Mouse (Mus musculus) hindbrain, embryonic 14.5 days (tissue): ENCODE measurements at regions not wholly inside any gene's neighbourhood (a gene's known extent, or its start where the extent isn't known, plus 50 kb on each side); places are given as distances from the start of the nearest gene placed in this dataset.
A peak's percentile ranks its signal among the peaks of the same experiment; 100 is the strongest.

Experiments
- ATAC-seq: fragments of 200-750 bp; cut with Nextera tagmentation; 2 replicates; pipeline ENCODE4 v1.8.0; 2017; ENCODE audit warnings: moderate number of reproducible peaks, mild to moderate bottlenecking, moderate TSS enrichment, moderate library complexity; ENCODE audit not compliant: low FRiP score
- DNase-seq: peaks from one replicate; pipeline ENCODE4 v3.0.0-alpha.2; 2015; ENCODE audit warnings: low spot score
- H3K27ac ChIP-seq: fragments of 300-500 bp; sonication (generic); 2 replicates; pipeline ENCODE4 v1.5.1; 2014; ENCODE audit warnings: mild to moderate bottlenecking, moderate library complexity
- H3K27me3 ChIP-seq: fragments of 300-500 bp; sonication (generic); 2 replicates; pipeline ENCODE4 v1.6.1; 2014; ENCODE audit warnings: mild to moderate bottlenecking, low read length, mixed read lengths; ENCODE audit not compliant: control insufficient read depth, insufficient read depth
- H3K36me3 ChIP-seq: fragments of 300-500 bp; sonication (generic); replicated peaks from 2 replicates; pipeline ENCODE4 v1.6.1; 2014; ENCODE audit not compliant: control insufficient read depth, insufficient read depth
- H3K4me1 ChIP-seq: fragments of 300-500 bp; sonication (generic); replicated peaks from 2 replicates; pipeline ENCODE4 v1.6.1; 2014; ENCODE audit warnings: antibody characterized with exemption, low read length, mixed read lengths; ENCODE audit not compliant: control insufficient read depth, insufficient read depth
- H3K4me2 ChIP-seq: fragments of 300-500 bp; sonication (generic); replicated peaks from 2 replicates; pipeline ENCODE4 v1.6.1; 2014; ENCODE audit warnings: mild to moderate bottlenecking, moderate library complexity
- H3K4me3 ChIP-seq: fragments of 300-500 bp; sonication (generic); replicated peaks from 2 replicates; pipeline ENCODE4 v1.5.1; 2014; ENCODE audit warnings: mild to moderate bottlenecking, low read length
- H3K9ac ChIP-seq: fragments of 300-500 bp; sonication (generic); 2 replicates; pipeline ENCODE4 v1.6.1; 2014
- H3K9me3 ChIP-seq: fragments of 300-500 bp; sonication (generic); 2 replicates; pipeline ENCODE4 v1.6.1; 2016; ENCODE audit warnings: low read length; ENCODE audit not compliant: control insufficient read depth
- WGBS: fragments of 180-500 bp; shearing (Covaris S2); extraction: QIAGEN DNeasy Blood & Tissue Kit; methylation state at CpG from one replicate; pipeline ENCODE4 v1.1.7; 2014; 5-methylcytosine and 5-hydroxymethylcytosine counted together

DNA sequence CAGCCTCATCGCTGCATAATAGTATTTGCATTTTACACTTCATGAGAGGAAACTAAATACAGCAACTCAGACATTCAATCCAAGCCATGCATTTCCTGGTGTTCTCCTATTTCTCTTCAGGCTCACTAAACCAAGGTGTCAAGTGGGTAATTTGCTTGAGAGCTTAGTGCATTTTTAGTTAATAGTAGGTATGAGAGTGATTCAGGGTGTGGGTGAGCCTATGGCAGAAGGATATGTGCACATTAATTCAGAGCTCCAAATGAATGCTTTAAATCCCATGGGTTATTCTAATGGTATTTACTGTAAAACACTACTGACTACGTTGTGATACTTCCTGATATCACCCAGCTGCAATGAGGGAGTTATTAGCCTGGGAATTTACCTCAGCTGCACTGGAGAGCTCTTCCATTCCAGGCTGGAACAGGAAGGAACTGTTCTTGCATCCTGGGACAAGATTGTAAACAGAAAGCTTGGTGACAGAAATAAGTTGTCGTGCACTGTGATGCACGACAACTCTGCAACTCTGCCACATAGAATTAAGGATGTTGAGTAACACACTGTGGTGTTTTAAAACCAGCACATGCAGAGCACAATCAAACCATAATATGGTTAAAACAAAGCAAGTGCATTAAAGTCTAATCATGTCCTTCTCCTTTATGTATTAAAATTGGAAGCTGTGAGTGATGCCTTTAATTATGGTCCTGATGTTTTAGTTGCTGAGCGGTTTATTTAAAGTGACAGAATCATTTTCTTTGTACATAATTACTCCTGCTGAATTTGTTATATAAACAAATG lies 170.4 kb upstream of the Setmar start:
- DNase-seq (no peak), ATAC-seq (no peak; the same call in 1 of the 2 replicates)
- Histone ChIP-seq H3K4me3 (no peak overlapping the region), H3K36me3 (no peaks in the 10 kb centered on the region), H3K4me2 (no peak overlapping the region), H3K9ac (no peak overlapping the region), H3K27ac (peak overlapping the region; percentile 60), H3K9me3 (no peaks in the 10 kb centered on the region), H3K27me3 (no peaks in the 10 kb centered on the region), H3K4me1 (no peaks in the 10 kb centered on the region)
- 45% methylated on average over 5 of the region's 5 CpGs for WGBS

- no peak for DNase-seq
- Histone ChIP-seq H3K27ac (no peak overlapping the region), H3K4me2 (no peak overlapping the region), H3K9ac (no peak overlapping the region), H3K4me1 (no peaks in the 10 kb centered on the region), H3K36me3 (no peaks in the 10 kb centered on the region), H3K27me3 (no peaks in the 10 kb centered on the region), H3K4me3 (no peak overlapping the region), H3K9me3 (no peaks in the 10 kb centered on the region)
- peak; percentile 71; the same call in 1 of the 2 replicates for ATAC-seq
Measured at GRCm38 (mm10) chr6:107910576-107910975, 154.3 kb upstream of the Setmar start.

DNA sequence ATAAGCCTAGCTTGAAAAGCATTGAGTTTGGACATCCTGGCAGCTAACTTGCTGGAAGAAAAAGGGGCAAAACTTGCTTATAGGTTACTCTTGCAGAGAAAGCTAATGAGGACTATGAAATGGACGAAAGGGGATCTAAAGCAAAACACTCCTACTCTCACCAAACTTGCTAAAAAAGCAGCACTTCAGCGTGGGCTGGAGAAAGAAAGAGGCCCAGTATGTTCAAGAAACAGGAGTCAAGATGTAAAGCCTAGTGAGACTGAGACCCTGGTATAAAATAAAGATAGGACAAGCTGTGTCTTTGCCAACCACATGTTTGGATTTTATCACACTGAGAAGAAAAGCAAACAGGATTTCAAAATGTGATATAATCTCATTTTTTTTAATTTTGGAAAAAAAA lies 153.5 kb upstream of the Setmar start:
- Histone ChIP-seq H3K4me1 (no peaks in the 10 kb centered on the region), H3K4me2 (no peak overlapping the region), H3K27ac (no peak overlapping the region), H3K9me3 (no peaks in the 10 kb centered on the region), H3K9ac (no peak overlapping the region), H3K4me3 (no peak overlapping the region), H3K36me3 (no peaks in the 10 kb centered on the region), H3K27me3 (no peaks in the 10 kb centered on the region)
- DNase-seq (no peak), ATAC-seq (no peak)
- 71% methylated on average over 2 of the region's 2 CpGs for WGBS

- DNase-seq = peak; percentile 37
- H3K4me1 ChIP-seq = no peaks in the 10 kb centered on the region
- WGBS = 37% methylated on average over 12 of the region's 12 CpGs
Measured at GRCm38 (mm10) chr6:107923528-107924199, 141.2 kb upstream of the Setmar start.

GRCm38 (mm10) chr6:107924200-107924735 lies 140.6 kb upstream of the Setmar start:
- ATAC-seq (peak; percentile 19), DNase-seq (no peak)
- H3K27me3 ChIP-seq = no peaks in the 10 kb centered on the region
- H3K4me2 ChIP-seq = no peak overlapping the region
- H3K27ac ChIP-seq = peak overlapping the region; percentile 38; the same call in 1 of the 2 replicates
- H3K4me1 ChIP-seq = no peaks in the 10 kb centered on the region
- H3K36me3 ChIP-seq = no peaks in the 10 kb centered on the region
- H3K9me3 ChIP-seq = no peaks in the 10 kb centered on the region
- no peak overlapping the region for H3K9ac ChIP-seq
- H3K4me3 ChIP-seq = no peak overlapping the region
- WGBS = 41% methylated on average over 7 of the region's 7 CpGs

More at GRCm38 (mm10) chr6:107923528-107924199, 141.2 kb upstream of the Setmar start:
- no peaks in the 10 kb centered on the region for H3K36me3 ChIP-seq
- no peak overlapping the region for H3K9ac ChIP-seq
- H3K9me3 ChIP-seq = no peaks in the 10 kb centered on the region
- H3K4me2 ChIP-seq = no peak overlapping the region
- no peak overlapping the region for H3K4me3 ChIP-seq
- peak overlapping the region; percentile 38; the same call in 1 of the 2 replicates for H3K27ac ChIP-seq
- H3K27me3 ChIP-seq = no peaks in the 10 kb centered on the region
- ATAC-seq = peak; percentile 81

GRCm38 (mm10) chr6:107930439-107931173 lies 134.2 kb upstream of the Setmar start:
- Histone ChIP-seq H3K27me3 (no peaks in the 10 kb centered on the region), H3K4me1 (peaks cover 13% of the 10 kb centered on the region; the same call in 1 of the 2 replicates), H3K9ac (no peak overlapping the region), H3K9me3 (no peaks in the 10 kb centered on the region), H3K4me3 (no peak overlapping the region), H3K36me3 (no peaks in the 10 kb centered on the region), H3K27ac (peak overlapping the region; percentile 38), H3K4me2 (no peak overlapping the region)
- DNase-seq = no peak
- ATAC-seq = no peak
- 28% methylated on average over 8 of the region's 8 CpGs for WGBS

DNA sequence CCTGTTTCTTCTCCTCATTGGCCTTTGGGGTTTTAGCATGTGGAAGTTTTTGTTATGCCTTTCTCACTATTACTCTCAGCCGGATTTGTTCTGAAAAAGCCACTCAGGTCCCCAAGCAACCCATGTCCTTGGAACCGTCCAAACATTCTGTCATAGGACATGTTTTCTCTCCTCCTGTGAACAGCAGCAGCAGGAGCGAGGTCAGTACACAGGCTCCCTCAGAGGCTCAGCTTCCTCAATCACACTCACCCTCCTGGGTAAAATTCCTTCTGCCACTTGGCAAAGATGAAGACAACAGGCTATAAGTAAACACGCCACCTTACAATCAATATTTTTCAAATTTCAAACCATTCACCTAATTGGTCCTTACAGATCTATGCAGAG lies 133.7 kb upstream of the Setmar start:
- DNase-seq (no peak), ATAC-seq (no peak)
- Histone ChIP-seq H3K27ac (peak overlapping the region; percentile 38), H3K9ac (no peak overlapping the region), H3K4me1 (peaks cover 13% of the 10 kb centered on the region; the same call in 1 of the 2 replicates), H3K36me3 (no peaks in the 10 kb centered on the region), H3K27me3 (no peaks in the 10 kb centered on the region), H3K4me3 (no peak overlapping the region), H3K9me3 (no peaks in the 10 kb centered on the region), H3K4me2 (no peak overlapping the region)
- WGBS = 50% methylated on average over 4 of the region's 4 CpGs

- no peak for DNase-seq
- H3K4me2 ChIP-seq = no peak overlapping the region
- H3K9ac ChIP-seq = no peak overlapping the region
- H3K4me1 ChIP-seq = peaks cover 5% of the 10 kb centered on the region; the same call in 1 of the 2 replicates
- no peak for ATAC-seq
- WGBS = 93% methylated on average over 6 of the region's 6 CpGs
- H3K27me3 ChIP-seq = no peaks in the 10 kb centered on the region
- H3K4me3 ChIP-seq = no peak overlapping the region
- H3K27ac ChIP-seq = no peak overlapping the region
- H3K9me3 ChIP-seq = no peaks in the 10 kb centered on the region
- no peaks in the 10 kb centered on the region for H3K36me3 ChIP-seq
Measured at GRCm38 (mm10) chr6:107936075-107936635, 128.7 kb upstream of the Setmar start.

GRCm38 (mm10) chr6:107968694-107969093 lies 96.2 kb upstream of the Setmar start:
- Histone ChIP-seq H3K9me3 (no peaks in the 10 kb centered on the region), H3K36me3 (no peaks in the 10 kb centered on the region), H3K27me3 (no peaks in the 10 kb centered on the region), H3K4me3 (no peak overlapping the region), H3K4me2 (no peak overlapping the region), H3K4me1 (no peaks in the 10 kb centered on the region), H3K9ac (no peak overlapping the region), H3K27ac (no peak overlapping the region)
- DNase-seq (no peak), ATAC-seq (no peak)
- WGBS = 91% methylated on average over 2 of the region's 2 CpGs
